Mouse (Mus musculus) bone marrow macrophage, adult 2 months (primary cell): ENCODE data around the gene Il16. TPM values are rescaled to one million over a fixed set of nuclear protein-coding genes. Genes with fewer than 3 reads are reported as not detected.

Experiments used
- H3K27ac ChIP-seq: 2 replicates; pipeline ENCODE4 v1.5.1; 2012; ENCODE audit warnings: low read depth, low read length; ENCODE audit not compliant: insufficient read depth
- H3K4me1 ChIP-seq: 2 replicates; pipeline ENCODE4 v1.6.1; 2012; ENCODE audit warnings: low read length; ENCODE audit not compliant: control insufficient read depth, insufficient read depth
- H3K4me3 ChIP-seq: 2 replicates; pipeline ENCODE4 v1.5.1; 2012; ENCODE audit warnings: mild to moderate bottlenecking, low read length, moderate library complexity; ENCODE audit not compliant: insufficient read depth
- CTCF ChIP-seq: IDR thresholded peaks from 2 replicates; pipeline ENCODE4 v1.5.1; 2012; ENCODE audit warnings: low read depth, mild to moderate bottlenecking, low read length, moderate library complexity
- POLR2A ChIP-seq: IDR thresholded peaks from 2 replicates; pipeline ENCODE4 v1.6.1; 2012; ENCODE audit warnings: mild to moderate bottlenecking, low read depth, low read length, borderline replicate concordance
- polyA plus RNA-seq: library from polyadenylated mRNA; stranded (reverse); fragments of >200 nt; gene quantifications from 2 replicates; pipeline ENCODE4 v1.2.4, GENCODE M21; 2012; ENCODE audit not compliant: missing spikeins, insufficient read depth, insufficient read length

Il16 gene
- polyA plus RNA-seq, 1 experiment, result 48.7 TPM

GRCm38 (mm10) chr7:83695449-83696212 lies 49.9 kb downstream of the Il16 start:
- H3K4me3 ChIP-seq, result no peak overlapping the region
- TF ChIP-seq CTCF (no peak), POLR2A (no peak)
- H3K4me1 ChIP-seq, result no peaks in the 10 kb centered on the region
- no peak overlapping the region for H3K27ac ChIP-seq

DNA sequence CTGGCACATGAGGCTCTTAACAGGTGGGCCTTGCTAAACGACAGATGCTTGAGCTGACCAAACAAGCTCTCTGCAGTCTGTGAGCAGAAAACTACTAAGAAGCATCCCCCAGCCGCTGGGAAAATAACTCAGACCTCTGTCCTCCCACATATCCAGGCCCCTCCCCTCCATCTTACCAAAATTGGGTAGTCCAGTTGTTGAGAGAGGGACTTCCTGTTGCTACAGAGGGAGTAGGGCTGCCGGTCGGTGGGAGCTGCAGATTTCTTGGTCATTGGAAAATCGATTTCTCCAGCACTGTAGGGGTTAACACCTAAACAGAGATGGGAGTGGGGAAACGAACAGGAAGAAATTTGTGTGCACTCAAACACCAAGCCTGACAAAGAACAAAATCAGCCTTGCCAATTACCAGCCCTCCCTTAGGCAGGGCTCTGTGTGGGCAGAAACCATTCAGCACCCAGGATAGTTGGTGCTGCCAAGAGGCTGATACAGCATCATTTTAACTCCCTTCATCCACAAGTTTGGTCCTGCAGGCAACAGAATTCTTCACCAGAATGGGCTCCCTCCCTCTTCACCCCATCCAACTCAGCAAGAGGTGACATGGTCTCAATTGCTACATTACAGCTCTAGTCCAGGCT lies 62.8 kb downstream of the Il16 start:
- TF ChIP-seq POLR2A, result no peak
- no peak for TF ChIP-seq CTCF
- Histone ChIP-seq H3K4me1 (peaks cover 7% of the 10 kb centered on the region), H3K4me3 (no peak overlapping the region), H3K27ac (no peak overlapping the region)

- no peaks in the 10 kb centered on the region for H3K4me1 ChIP-seq
- TF ChIP-seq CTCF, result no peak
- no peak for TF ChIP-seq POLR2A
- no peak overlapping the region for H3K4me3 ChIP-seq
- no peak overlapping the region for H3K27ac ChIP-seq
Measured at GRCm38 (mm10) chr7:83678506-83678905, 67.0 kb downstream of the Il16 start.

- no peak for TF ChIP-seq CTCF
- Histone ChIP-seq H3K4me1 (no peaks in the 10 kb centered on the region), H3K4me3 (no peak overlapping the region), H3K27ac (no peak overlapping the region)
Measured at GRCm38 (mm10) chr7:83677296-83677695, 68.2 kb downstream of the Il16 start.

DNA sequence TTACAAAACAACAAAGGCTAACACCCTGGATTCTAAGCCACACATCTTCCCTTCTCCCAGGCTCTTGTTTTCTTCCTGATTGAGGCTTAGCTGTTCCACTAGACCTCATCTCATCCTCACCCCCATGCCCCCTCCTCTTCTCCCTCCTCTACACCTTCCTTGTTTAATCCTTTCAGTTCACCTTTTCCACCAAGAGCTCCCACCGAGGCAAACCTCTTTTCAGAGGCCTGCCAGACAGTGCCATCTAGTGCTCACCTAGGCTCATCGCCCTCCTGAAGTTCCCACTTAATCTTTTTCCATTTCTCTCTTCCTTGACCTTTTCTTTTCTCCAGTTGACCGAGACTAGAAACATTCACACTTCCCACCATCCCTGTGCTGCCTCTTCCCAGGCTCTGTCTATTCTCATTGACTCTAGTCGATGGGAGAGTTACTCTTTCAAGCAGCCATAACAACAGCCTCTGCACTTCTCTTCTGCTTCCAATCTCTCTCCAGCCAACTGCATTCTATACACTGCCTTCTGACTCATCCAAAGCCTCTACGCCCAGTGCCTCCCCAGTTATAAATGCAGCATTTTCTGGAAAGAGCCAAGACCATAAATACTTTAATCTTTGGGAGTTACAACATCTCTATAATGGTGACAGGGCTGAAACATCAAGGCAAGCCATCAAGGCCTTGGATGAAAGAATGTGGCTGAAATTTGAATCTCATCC lies 69.8 kb downstream of the Il16 start:
- peak; percentile 77 for TF ChIP-seq CTCF
- no peak for TF ChIP-seq POLR2A
- Histone ChIP-seq H3K4me3 (no peak overlapping the region), H3K27ac (no peak overlapping the region), H3K4me1 (peaks cover under 1% of the 10 kb centered on the region; the same call in 1 of the 2 replicates)

- Histone ChIP-seq H3K4me1 (peaks cover 9% of the 10 kb centered on the region), H3K4me3 (no peak overlapping the region), H3K27ac (no peak overlapping the region)
- TF ChIP-seq POLR2A, result no peak
- no peak for TF ChIP-seq CTCF
Measured at GRCm38 (mm10) chr7:83671573-83671972, 74.0 kb downstream of the Il16 start.

DNA sequence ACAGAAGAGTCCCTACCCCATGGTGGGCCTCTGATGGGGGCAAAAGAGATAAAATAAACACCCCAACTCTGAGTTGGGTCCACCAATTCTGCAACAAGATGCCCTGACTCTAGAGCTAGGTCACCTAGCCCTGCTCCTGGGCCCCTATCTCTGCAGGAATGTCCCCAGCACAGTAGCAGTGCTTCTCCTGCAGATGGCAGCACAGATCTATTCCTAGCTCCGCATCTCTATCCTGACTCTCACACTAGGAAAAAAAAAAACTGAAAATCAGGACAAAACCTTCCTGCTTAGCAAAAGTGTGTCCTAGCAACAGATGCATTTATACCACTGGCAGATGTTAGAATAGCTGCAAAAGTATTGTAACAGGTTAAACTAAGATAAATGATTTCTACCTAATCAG lies 76.8 kb downstream of the Il16 start:
- Histone ChIP-seq H3K4me1 (peaks cover 17% of the 10 kb centered on the region), H3K27ac (no peak overlapping the region), H3K4me3 (no peak overlapping the region)
- TF ChIP-seq POLR2A (no peak), CTCF (peak; percentile 36; the same call in 1 of the 2 replicates)

GRCm38 (mm10) chr7:83667936-83668645 lies 77.4 kb downstream of the Il16 start:
- H3K27ac ChIP-seq, result no peak overlapping the region
- H3K4me3 ChIP-seq, result no peak overlapping the region
- TF ChIP-seq POLR2A (no peak), CTCF (no peak)
- peaks cover 17% of the 10 kb centered on the region for H3K4me1 ChIP-seq

DNA sequence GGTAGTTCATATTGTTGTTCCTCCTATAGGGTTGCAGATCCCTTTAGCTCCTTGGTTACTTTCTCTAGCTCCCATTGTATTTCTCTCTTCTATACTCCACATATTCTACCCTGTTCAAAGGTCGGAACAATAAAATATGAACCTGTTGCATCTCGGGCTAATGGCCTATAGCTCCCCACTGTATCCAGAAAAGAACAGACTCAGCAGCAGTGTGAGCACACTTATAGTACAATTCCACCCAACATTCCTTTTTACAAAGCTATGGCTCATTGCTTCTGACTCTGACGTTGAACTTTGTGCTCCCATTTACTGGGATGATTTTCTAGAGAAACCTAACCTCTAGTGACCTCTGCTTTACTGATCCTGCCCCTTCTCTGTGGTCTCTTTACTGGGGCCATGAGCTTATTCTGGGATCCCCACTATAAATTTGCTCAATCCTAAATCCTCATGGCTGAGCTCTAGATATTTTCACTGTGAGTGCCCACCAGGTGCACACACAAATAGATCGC lies 79.4 kb downstream of the Il16 start:
- no peak overlapping the region for H3K27ac ChIP-seq
- H3K4me3 ChIP-seq, result no peak overlapping the region
- TF ChIP-seq POLR2A (no peak), CTCF (no peak)
- H3K4me1 ChIP-seq, result peaks cover 17% of the 10 kb centered on the region
